In the genomic region with DNA sequence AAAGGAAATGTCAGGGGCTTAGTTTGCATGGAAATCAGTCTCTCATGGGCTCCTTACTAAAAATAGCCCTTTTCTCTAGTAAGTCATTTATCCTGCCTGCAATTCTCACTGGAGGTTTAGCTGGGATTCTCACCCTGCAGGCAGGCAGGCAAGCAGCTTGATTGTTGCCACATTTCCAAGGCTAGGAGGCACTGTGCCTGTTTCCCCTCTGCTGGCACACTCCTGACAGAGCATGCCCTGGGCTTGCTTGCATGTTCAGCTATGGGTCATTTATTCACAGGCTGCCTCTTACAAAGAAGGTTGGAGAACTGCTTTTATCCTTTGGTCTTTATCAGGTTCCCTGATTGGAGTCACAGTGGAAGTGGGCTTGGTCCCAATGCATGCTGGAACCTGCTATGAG, we compare ENCODE assay signal across 9 mouse cellular contexts. TPM values are rescaled to one million over a fixed set of nuclear protein-coding genes. Genes with fewer than 3 reads are reported as not detected.
DNase-seq lines count a peak whose midpoint lies in the region; ATAC-seq and TF ChIP-seq lines count a peak whose summit lies in the region.
"Had no signal": no experiment of that assay in that cellular context is flagged by ENCODE, and none has a peak within 500 bp of the region (broad histone marks: within the 10 kb centered on the region; RNA-seq: fewer than 3 reads in every experiment).

No protein-coding gene starts in this region.

- CTCF ChIA-PET in Patski (lab: Charles Lee) = interaction anchor here (1.6 to 3.5 kb wide), 3 partner anchors 9 to 21 kb away, joined by 5 to 16 read pairs (median 5); no protein-coding TSS in a partner anchor

- no peak for TF ChIP-seq CTCF in Patski (IDR thresholded peaks at IDR 0.05)

- H3K4me2 ChIP-seq in heart, embryonic 14.5 days (ENCODE audit: low read length) = no peak overlapping the region
- H3K4me2 ChIP-seq in kidney, embryonic 16.5 days (replicated peaks; ENCODE audit: low read depth, low read length) = no peak overlapping the region

- H3K9me3 ChIP-seq in heart, embryonic 14.5 days (ENCODE audit: control insufficient read depth, low read length) = no peaks in the 10 kb centered on the region
- H3K9me3 ChIP-seq in kidney, embryonic 16.5 days (ENCODE audit: low read length) = no peaks in the 10 kb centered on the region

- peak overlapping the region; percentile 44 for H3K9ac ChIP-seq in heart, embryonic 14.5 days (ENCODE audit: low read length)
- no peak overlapping the region for H3K9ac ChIP-seq in kidney, embryonic 16.5 days (replicated peaks; ENCODE audit: low read length)
- H3K9ac ChIP-seq: liver, embryonic 14.5 days had no signal

- in situ Hi-C loops in Patski (cut with MboI; ENCODE audit: low pct_unique_long_range_greater_than_20kb) = no loop called here

- peak overlapping the region; percentile 33 to 35; a peak in 2 of 4 replicates for H3K27ac ChIP-seq in heart, embryonic 14.5 days (replicated peaks in 1 of 2; ENCODE audit: control insufficient read depth in 1 of 2, insufficient read depth in 1 of 2, low read depth in 2 of 2, low read length in 2 of 2)
- H3K27ac ChIP-seq in kidney, embryonic 16.5 days (ENCODE audit: low read length) = no peak overlapping the region
- H3K27ac ChIP-seq: liver, embryonic 14.5 days had no signal

- peaks cover 4% of the 10 kb centered on the region; the same call in 1 of the 2 replicates for H3K36me3 ChIP-seq in heart, embryonic 14.5 days (ENCODE audit: control insufficient read depth, insufficient read depth, low read length)
- peaks cover 21% of the 10 kb centered on the region for H3K36me3 ChIP-seq in kidney, embryonic 16.5 days (ENCODE audit: insufficient read depth, low read length)

- H3K27me3 ChIP-seq in heart, embryonic 14.5 days (ENCODE audit: control insufficient read depth, insufficient read depth, low read length) = no peaks in the 10 kb centered on the region
- H3K27me3 ChIP-seq in Patski = no peaks in the 10 kb centered on the region
- no peaks in the 10 kb centered on the region for H3K27me3 ChIP-seq in kidney, embryonic 16.5 days (ENCODE audit: insufficient read depth, low read length)

- POLR2A ChIA-PET in Patski (lab: Charles Lee) = interaction anchor here (0.7 kb wide), 1 partner anchor 32 kb away, joined by 5 read pairs; no protein-coding TSS in a partner anchor

- peaks cover 10 to 15% of the 10 kb centered on the region in 2 experiments for H3K4me1 ChIP-seq in heart, embryonic 14.5 days (ENCODE audit: control insufficient read depth in 2 of 2, insufficient read depth in 2 of 2, low read length in 2 of 2)
- H3K4me1 ChIP-seq in kidney, embryonic 16.5 days (ENCODE audit: insufficient read depth, low read length) = no peaks in the 10 kb centered on the region

- ATAC-seq in heart, embryonic 14.5 days (ENCODE audit: insufficient number of reproducible peaks, insufficient read depth, low FRiP score, low read depth) = no peak
- peak; percentile 80 for ATAC-seq in Patski
- ATAC-seq in kidney, embryonic 16.5 days (ENCODE audit: low FRiP score, low TSS enrichment) = peak; percentile 67; the same call in 1 of the 2 replicates

- no peak overlapping the region for H3K4me3 ChIP-seq in heart, embryonic 14.5 days (ENCODE audit: control insufficient read depth in 1 of 2, insufficient read depth in 1 of 2, low read depth in 1 of 2, low read length in 2 of 2)
- H3K4me3 ChIP-seq in kidney, embryonic 16.5 days (ENCODE audit: low read length) = no peak overlapping the region

- intact Hi-C loops in heart, postnatal 10 days (cut with DNase I) = no loop called here

- DNase-seq in heart, postnatal 10 days = no peak
- peak; percentile 13 for DNase-seq in 3T3-L1 (ENCODE audit: low read depth, low spot score)
- DNase-seq in Patski (ENCODE audit: low read depth, low spot score) = no peak
- DNase-seq in thymus, postnatal 25 days = no peak
- no peak for DNase-seq in gastrocnemius, postnatal 4 days (ENCODE audit: low spot score in 2 of 2)
- no peak for DNase-seq in MN1 (ENCODE audit: low spot score)

RNA-seq across cellular contexts. Expression of a gene that starts 27.5 kb away (rescaled TPM):
- polyA plus RNA-seq in heart, embryonic 14.5 days (2014; fragmentation: Nextera tagmentation; extraction: Ambion mirVana) = 6.6 and 6.7 TPM in 2 replicates
- total RNA-seq in heart, postnatal 10 days (2021) = 1 to 10 TPM; 5.2 to 5.7 TPM
- 72.5 TPM for polyA plus RNA-seq in Patski (2021)
- polyA plus RNA-seq in kidney, embryonic 16.5 days (2015; fragmentation: Nextera tagmentation; extraction: Ambion mirVana) = 25.6 and 25.7 TPM in 2 replicates
- 10 to 100 TPM; 17.4 to 17.9 TPM for total RNA-seq in gastrocnemius, postnatal 4 days (2021)

RNA-seq across cellular contexts. Expression of a gene that starts 29.1 kb away (rescaled TPM):
- polyA plus RNA-seq in heart, embryonic 14.5 days (2014; fragmentation: Nextera tagmentation; extraction: Ambion mirVana) = 2.9 and 3.7 TPM in 2 replicates
- 10 to 100 TPM in 1 of 2 experiments, 1 to 10 TPM in 1; 6.0 to 10.0 TPM for total RNA-seq in heart, postnatal 10 days (2021)
- 146 TPM for polyA plus RNA-seq in Patski (2021)
- polyA plus RNA-seq in kidney, embryonic 16.5 days (2015; fragmentation: Nextera tagmentation; extraction: Ambion mirVana) = 25.6 and 26.8 TPM in 2 replicates
- 10 to 100 TPM; 31.5 to 31.7 TPM for total RNA-seq in gastrocnemius, postnatal 4 days (2021)
